Mouse (Mus musculus): Measurements from ENCODE around the gene Ginm1.

The Ginm1 gene

GRCm38 (mm10) chr10:7792751-7793385, at the start of gene Ginm1, which contains the start of gene Ppil4:
Gene Ginm1, minus strand, starts transcription at chr10:7792824.
Gene Ppil4, plus strand, starts transcription at chr10:7792891.
- peak; percentile 89 to 91 for DNase-seq (ENCODE audit: low spot score in 2 of 2)

DNA sequence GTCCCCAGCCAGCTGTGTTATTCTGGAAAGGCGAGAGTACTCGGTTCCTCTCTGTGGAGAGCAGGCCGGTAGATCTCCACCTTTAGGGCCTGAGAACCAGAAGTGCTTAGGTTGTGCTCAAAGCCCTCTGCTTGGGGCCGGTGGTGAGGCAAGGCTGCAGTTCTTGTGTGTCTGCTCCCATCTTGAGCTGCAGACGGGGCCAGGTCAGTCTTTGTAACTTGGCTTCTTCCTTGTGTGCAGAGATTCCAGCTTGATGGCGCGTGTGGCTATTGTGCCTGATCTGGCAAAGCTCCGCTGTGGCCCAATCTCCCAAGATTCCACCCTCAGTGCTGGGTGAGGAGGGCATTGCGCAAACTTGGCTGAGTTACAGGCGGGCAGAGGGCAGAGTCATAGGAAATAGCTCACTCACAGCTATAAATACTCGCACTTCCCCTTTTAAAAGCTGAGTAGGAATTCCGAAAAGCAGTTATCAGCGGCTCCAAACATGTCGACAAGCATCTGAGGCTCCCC, 49.0 kb upstream of the Ginm1 start:
- no peak for DNase-seq (ENCODE audit: low spot score in 2 of 2)

DNA sequence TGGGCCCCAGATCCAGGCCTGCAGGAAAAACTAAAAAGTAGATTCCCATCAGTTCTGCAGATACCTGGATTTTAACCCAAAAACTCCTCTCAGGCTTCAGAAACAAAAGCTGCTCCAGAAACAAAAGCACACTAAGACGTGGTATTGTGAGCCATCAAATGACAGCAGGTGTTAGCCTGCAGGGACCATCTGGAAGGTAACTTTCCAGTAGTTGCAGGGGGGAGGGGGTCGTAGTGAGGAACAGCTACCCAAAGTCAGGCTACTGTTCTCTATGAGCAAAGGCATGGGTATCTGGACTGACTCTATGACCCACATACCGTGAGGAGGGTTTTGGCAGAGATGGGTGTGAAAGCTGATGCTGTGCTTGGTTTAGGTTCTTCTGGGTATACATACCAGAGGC, 48.2 kb upstream of the Ginm1 start:
- no peak for DNase-seq (ENCODE audit: low spot score in 2 of 2)

DNA sequence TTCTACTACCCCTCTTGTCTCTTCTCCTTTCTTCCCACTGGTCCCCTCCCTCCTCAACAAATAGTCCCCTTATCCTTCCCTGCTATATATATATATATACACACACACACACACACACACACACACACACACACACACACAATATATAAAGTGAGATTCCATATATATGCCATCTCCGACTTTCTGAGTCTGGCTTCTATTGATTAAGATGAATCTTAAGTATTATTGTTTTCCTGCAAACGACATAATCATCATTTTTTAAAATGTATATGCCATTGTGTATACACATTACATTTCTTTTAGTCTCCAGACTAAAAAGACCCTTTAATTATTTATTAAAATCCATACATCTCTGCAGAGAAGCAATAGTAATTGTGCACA, 47.7 kb upstream of the Ginm1 start:
- no peak for DNase-seq (ENCODE audit: low spot score in 2 of 2)

GRCm38 (mm10) chr10:7839551-7840352, 47.1 kb upstream of the Ginm1 start:
- no peak for DNase-seq (ENCODE audit: low spot score in 2 of 2)

GRCm38 (mm10) chr10:7838874-7839421, 46.3 kb upstream of the Ginm1 start:
- no peak for DNase-seq (ENCODE audit: low spot score in 2 of 2)

GRCm38 (mm10) chr10:7838036-7838435, 45.4 kb upstream of the Ginm1 start:
- no peak for DNase-seq (ENCODE audit: low spot score in 2 of 2)

DNA sequence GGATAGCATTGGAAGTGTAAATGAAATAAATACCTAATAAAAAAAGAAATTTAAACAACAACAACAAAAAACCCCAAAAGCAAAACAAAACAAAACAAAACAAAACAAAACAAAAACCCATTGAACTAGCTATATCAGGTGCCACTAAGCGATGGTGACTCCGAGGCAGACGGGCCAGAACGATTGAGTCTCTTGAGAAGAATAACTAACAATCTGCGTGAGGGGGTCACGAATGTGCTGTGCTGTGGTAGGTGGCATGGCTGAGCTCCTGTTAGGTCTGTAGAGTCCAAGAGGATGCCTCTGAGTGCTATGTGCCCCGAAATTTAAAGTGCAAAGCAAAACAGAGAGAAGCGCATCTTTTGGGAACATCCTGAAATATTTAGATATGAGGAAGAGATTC, 44.8 kb upstream of the Ginm1 start:
- DNase-seq (ENCODE audit: low spot score in 2 of 2): no peak

- DNase-seq (ENCODE audit: low spot score in 2 of 2): no peak
Observed at GRCm38 (mm10) chr10:7836902-7837301, 44.3 kb upstream of the Ginm1 start.

DNA sequence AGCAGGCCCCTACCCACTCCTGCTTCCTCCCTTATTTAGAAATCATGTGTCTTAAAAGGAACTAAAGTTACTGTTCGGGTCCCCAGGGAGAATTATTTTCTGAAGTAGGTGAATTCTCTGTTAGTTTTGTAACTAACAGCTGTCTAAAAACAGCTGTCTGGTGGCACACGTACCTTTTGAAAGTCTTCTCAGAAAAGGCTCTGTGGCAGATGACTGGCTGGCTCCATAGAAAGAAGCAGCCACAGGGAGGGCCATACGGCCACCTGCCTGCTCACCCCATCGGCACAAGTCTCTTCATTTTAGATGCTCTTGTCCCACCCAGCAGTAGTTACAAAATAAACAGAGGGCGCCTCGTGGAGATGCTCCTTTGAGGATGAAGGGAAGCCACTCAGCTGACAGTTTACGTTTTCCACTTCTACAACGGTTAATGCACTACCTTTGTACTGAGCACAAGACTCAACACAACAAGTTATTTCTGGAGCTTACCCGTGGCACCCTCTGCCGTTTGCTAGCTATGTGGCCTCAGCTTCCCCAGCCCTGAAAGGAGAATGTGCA, 42.1 kb upstream of the Ginm1 start:
- no peak for DNase-seq (ENCODE audit: low spot score in 2 of 2)

DNA sequence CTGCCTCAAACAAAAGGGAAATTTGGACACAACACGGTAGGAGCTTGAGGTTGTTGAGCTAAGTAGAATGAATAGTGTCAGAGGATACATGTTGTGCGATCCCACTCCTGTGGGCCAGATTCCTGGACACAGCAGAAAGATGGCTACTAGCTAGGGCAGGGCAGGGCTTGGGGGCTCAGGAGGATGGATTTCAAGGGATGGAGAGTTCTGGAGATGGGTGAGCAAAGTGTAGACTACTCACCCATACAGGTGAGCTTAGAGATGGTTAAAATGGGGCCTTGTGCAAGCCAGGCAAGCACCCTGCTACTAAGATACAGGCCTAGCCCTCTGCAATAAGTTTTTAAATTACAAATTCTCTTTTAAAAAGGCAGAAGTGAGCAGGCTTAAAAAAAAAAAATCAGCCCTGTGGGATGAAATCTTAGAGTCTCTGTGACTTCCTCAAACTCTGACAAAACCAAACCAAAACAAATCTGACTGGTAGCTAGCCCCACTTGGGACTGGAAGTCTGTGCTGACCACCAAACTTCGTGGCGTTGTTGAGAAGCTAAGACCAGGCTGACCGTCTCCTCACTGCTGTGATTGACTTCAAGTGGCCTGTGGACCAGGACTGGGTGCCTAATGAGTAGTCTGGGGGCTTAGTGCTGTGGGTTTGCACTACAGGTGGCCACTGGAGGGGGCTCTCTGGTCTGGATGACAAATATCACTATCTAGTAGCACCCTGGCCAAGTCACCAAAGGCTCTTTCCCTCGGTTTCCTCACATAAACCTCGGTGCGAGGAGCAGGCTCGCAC, 40.9 kb upstream of the Ginm1 start:
- DNase-seq (ENCODE audit: low spot score in 2 of 2): no peak

DNA sequence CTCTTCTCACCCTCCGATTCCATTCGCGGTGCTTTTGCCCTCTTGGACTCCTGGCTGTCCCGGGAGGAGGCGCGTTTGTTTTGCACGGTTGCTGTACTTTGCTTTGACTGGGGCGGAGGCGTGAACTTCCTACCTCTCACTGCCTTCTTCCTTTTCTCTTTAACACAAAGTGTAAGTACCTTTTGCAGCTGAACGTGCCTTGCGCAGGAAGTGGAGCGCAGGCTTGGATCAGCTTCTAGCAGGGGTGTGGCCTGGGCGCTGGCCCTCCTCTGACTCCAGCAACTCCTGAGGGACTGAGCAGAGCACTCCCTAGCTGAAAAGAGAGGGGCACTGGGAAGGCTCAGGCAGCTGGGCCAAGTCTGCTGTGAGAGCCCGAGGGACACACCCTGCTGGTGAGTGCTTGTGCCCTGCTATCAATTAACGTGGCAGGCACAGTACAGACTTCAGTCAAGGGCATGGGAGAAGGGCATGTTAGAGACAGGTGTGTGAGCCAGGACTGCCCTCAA, 39.6 kb upstream of the Ginm1 start, which contains the start of gene Zc3h12d:
TSS of gene Zc3h12d (plus strand) at position 300 of the 506 bp plus-strand sequence.
- DNase-seq (ENCODE audit: low spot score in 2 of 2): no peak

DNA sequence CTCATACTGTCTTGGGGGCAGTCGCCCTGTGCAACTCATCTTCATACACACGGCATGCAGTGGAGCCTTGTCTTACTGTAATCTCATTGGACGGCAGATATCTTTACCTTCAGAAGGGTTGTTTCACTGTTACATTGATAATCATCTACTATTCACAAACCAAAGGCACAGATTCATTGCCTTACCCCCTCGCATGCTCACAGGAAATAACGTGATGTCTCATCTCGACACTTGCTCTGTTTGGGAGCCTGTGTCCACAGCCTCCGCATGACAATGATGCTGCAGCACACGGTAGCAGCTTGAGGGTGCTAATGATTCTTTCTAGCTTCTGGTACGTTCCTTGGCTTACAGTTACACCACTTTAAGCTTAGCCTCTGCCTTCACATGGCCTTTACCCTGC, 33.5 kb upstream of the Ginm1 start:
- DNase-seq (ENCODE audit: low spot score in 2 of 2): no peak

DNA sequence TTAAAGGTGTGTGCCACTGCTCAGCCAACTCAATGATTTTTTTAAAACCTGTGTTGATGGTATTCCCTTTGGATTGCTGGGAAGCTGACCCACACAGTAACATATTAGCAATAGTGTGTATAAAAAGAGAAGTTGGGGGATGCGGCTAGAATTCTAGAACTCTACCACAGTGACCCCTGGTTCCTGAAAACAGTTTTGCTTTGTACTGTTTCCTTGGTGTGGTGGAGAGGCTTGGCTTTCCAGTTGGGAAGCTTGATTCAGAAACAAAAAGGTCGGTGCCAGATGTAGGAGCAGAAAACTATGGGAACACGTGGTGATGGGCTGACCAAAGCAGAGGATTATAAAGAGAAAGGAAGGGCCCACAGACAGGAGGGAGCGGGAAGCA, 32.6 kb upstream of the Ginm1 start:
- DNase-seq (ENCODE audit: low spot score in 2 of 2): no peak

GRCm38 (mm10) chr10:7824663-7825280, 32.1 kb upstream of the Ginm1 start:
- DNase-seq (ENCODE audit: low spot score in 2 of 2): no peak

DNA sequence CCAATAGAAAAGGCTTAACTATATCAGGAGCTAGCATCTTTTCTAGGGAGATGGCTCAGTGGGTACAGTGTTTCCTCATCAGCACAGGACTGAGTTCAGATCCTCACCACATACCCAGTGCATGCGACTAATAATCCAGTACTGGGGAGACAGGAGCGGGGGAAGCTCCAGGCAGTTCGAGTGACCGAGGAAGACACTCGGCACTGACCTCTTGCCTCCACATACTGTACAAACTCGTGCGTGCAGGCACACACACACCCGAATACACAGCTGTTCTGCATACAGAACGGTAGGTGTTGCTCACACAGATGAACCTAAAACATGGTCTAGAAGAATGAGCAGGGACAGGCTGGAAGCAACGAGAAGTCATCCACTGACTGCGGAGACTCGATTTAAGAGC, 29.4 kb upstream of the Ginm1 start:
- no peak for DNase-seq (ENCODE audit: low spot score in 2 of 2)

DNA sequence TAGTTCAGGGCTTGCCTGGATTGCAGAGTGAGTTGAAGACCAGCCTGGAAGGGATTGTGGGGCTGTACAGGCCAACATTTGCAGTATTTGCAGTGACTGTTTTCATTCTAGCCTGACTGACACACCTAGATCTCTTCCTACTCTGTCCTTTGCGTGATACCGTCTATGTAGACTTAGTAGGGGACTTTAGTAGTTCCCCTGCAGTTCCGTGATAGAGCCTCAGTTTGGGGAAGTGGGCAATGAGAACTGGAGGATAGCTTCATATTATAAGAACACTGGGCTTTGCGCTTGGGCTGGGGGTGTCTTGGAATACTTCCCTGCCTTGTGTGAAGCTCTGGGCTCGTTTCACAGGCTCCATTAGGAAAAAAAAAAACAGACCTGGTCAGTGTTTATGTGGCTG, 27.5 kb upstream of the Ginm1 start:
- DNase-seq (ENCODE audit: low spot score in 2 of 2): no peak

DNA sequence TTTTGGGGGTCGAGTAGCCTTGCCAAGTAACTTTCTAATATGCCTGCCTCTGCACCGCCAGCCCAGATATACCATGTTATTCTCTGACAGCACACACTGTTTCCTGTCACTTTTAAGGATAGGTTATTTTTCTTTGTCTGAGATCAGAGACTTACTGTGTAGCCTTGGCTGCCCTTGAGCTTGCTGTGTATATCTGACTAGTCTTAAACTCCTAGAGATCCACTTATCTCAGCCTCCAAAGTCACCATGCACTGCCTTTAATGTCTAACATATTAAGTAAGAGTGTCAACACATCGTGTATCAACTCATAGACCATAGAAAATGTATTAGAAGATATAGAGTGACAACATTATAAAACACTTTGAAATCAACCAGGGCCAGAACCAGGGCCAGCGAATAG, 27.0 kb upstream of the Ginm1 start:
- DNase-seq (ENCODE audit: low spot score in 2 of 2): no peak

GRCm38 (mm10) chr10:7819156-7819555, 26.5 kb upstream of the Ginm1 start:
- no peak for DNase-seq (ENCODE audit: low spot score in 2 of 2)

GRCm38 (mm10) chr10:7818676-7819075, 26.1 kb upstream of the Ginm1 start:
- DNase-seq (ENCODE audit: low spot score in 2 of 2): no peak

- DNase-seq (ENCODE audit: low spot score in 2 of 2): no peak
Observed at GRCm38 (mm10) chr10:7816476-7816875, 23.9 kb upstream of the Ginm1 start.

Measured in frontal cortex, postnatal 36 days (tissue).